Mouse (Mus musculus): ENCODE measurements around the gene Mup7. TPM values are rescaled to one million over a fixed set of nuclear protein-coding genes. Genes with fewer than 3 reads are reported as not detected.
"Not testable (repeated sequence)": the region's sequence is repeated elsewhere in the genome, so short reads cannot be mapped to it uniquely, and the experiment has no call there.

Mup7 gene
- not detected for polyA plus RNA-seq (2017; shearing (Covaris generic))

GRCm38 (mm10) chr4:60070375-60070774 is at the start of gene Mup7:
Gene Mup7 (minus strand): TSS chr4:60070475.
- not testable (repeated sequence) for ATAC-seq

GRCm38 (mm10) chr4:60079865-60080264 is 9.6 kb upstream of the Mup7 start:
- not testable (repeated sequence) for ATAC-seq

- not testable (repeated sequence) for ATAC-seq
These were observed 40.8 kb downstream of the Mup7 start for GRCm38 (mm10) chr4:60029334-60030111.

GRCm38 (mm10) chr4:60020141-60020540 is 50.1 kb downstream of the Mup7 start:
- ATAC-seq = not testable (repeated sequence)

Other genes with a start within 250 kb of the Mup7 start
- under 1 TPM; 0.19 to 0.33 (median 0.20) TPM for gene Slc46a2, start 155.4 kb downstream of the Mup7 start, polyA plus RNA-seq (2017; shearing (Covaris generic))
- not detected for gene Mup4, start 109.8 kb downstream of the Mup7 start, polyA plus RNA-seq (2017; shearing (Covaris generic))
- not detected for gene Mup6, start 106.2 kb downstream of the Mup7 start, polyA plus RNA-seq (2017; shearing (Covaris generic))
- not detected for gene Mup2, start 83.8 kb upstream of the Mup7 start, polyA plus RNA-seq (2017; shearing (Covaris generic))
- not detected for gene Mup8, start 152.1 kb upstream of the Mup7 start, polyA plus RNA-seq (2017; shearing (Covaris generic))

Data from inflammation-experienced regulatory T-cells, adult 6 months (primary cell).